Mouse (Mus musculus) embryonic facial prominence, embryonic 13.5 days (tissue): ENCODE measurements at regions not wholly inside any gene's neighbourhood (a gene's known extent, or its start where the extent isn't known, plus 50 kb on each side); places are given as distances from the start of the nearest gene placed in this dataset.

ENCODE experiments used
- ATAC-seq: fragments of 200-750 bp; cut with Nextera tagmentation; 2 replicates; pipeline ENCODE4 v1.8.0; 2017; ENCODE audit warnings: low read depth; ENCODE audit not compliant: insufficient number of reproducible peaks, insufficient read depth, low FRiP score, low TSS enrichment
- H3K27ac ChIP-seq: fragments of 300-500 bp; sonication (generic); 2 replicates; pipeline ENCODE4 v1.5.1; 2015; ENCODE audit warnings: moderate library complexity, mild to moderate bottlenecking, inconsistent platforms
- H3K27me3 ChIP-seq: fragments of 300-500 bp; sonication (generic); 2 replicates; pipeline ENCODE4 v1.6.1; 2015; ENCODE audit warnings: mild to moderate bottlenecking, inconsistent platforms
- H3K36me3 ChIP-seq: fragments of 300-500 bp; sonication (generic); 2 replicates; pipeline ENCODE4 v1.6.1; 2015; ENCODE audit warnings: mild to moderate bottlenecking, inconsistent platforms
- H3K4me1 ChIP-seq: fragments of 300-500 bp; sonication (generic); 2 replicates; pipeline ENCODE4 v1.6.1; 2015; ENCODE audit warnings: inconsistent platforms
- H3K4me2 ChIP-seq: fragments of 300-500 bp; sonication (generic); 2 replicates; pipeline ENCODE4 v1.6.1; 2015; ENCODE audit warnings: moderate library complexity, mild to moderate bottlenecking, inconsistent platforms
- H3K4me3 ChIP-seq: fragments of 300-500 bp; sonication (generic); 2 replicates; pipeline ENCODE4 v1.5.1; 2015; ENCODE audit warnings: mild to moderate bottlenecking, inconsistent platforms
- H3K9ac ChIP-seq: fragments of 300-500 bp; sonication (generic); 2 replicates; pipeline ENCODE4 v1.6.1; 2015; ENCODE audit warnings: mild to moderate bottlenecking, inconsistent platforms
- H3K9me3 ChIP-seq: fragments of 300-500 bp; sonication (generic); 2 replicates; pipeline ENCODE4 v1.6.1; 2016; ENCODE audit warnings: inconsistent platforms
- WGBS: fragments of 180-500 bp; shearing (Covaris S2); methylation state at CpG from one replicate; pipeline ENCODE4 v1.1.7; 2015; ENCODE audit warnings: mixed read lengths; 5-methylcytosine and 5-hydroxymethylcytosine counted together

GRCm38 (mm10) chr9:115660371-115660770 lies 248.9 kb upstream of the Gadl1 start:
- Histone ChIP-seq H3K9ac (no peak overlapping the region), H3K4me2 (no peak overlapping the region), H3K9me3 (no peaks in the 10 kb centered on the region), H3K27me3 (no peaks in the 10 kb centered on the region), H3K4me3 (no peak overlapping the region), H3K27ac (no peak overlapping the region), H3K4me1 (peaks cover 8% of the 10 kb centered on the region; the same call in 1 of the 2 replicates), H3K36me3 (no peaks in the 10 kb centered on the region)
- 100% methylated on average over 1 of the region's 1 CpGs for WGBS
- no peak for ATAC-seq

GRCm38 (mm10) chr9:115661834-115662425 lies 247.3 kb upstream of the Gadl1 start:
- no peaks in the 10 kb centered on the region for H3K9me3 ChIP-seq
- H3K27ac ChIP-seq = no peak overlapping the region
- H3K9ac ChIP-seq = no peak overlapping the region
- no peak overlapping the region for H3K4me3 ChIP-seq
- peaks cover 3% of the 10 kb centered on the region; the same call in 1 of the 2 replicates for H3K4me1 ChIP-seq
- no peak for ATAC-seq
- WGBS = 40% methylated on average over 5 of the region's 5 CpGs
- H3K36me3 ChIP-seq = no peaks in the 10 kb centered on the region
- no peak overlapping the region for H3K4me2 ChIP-seq
- H3K27me3 ChIP-seq = no peaks in the 10 kb centered on the region

DNA sequence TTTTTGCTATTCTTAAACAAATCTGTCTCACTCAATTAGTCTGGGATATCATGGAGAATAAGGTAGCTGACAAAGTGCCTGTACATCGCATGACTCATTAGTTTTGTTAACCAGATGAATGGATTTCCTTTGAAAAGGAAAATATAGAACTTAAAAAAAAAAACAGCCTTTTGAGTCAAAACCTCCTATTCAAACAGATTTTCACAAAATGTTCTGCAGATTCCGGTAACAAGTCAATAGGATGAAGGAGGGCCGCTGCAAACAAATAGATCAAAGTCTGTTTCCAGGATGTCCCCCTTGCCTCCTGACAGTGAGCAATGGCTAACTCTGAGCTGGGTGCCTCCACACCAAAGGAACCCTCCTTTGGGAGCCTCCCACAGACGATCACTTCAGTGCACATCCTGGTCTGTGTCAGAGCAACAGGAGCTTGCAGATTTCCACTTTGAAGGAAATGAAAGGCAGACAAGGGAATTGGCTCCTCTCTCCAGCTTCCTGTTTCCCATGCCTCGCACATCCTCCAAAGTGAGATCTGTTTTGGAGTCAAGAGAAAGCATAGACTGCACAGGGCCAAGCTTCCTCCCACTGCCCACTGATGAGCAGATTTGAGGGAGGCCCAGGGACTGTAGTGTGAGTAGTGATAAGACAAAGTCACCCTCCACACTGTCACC lies 243.8 kb upstream of the Gadl1 start:
- no peak for ATAC-seq
- no peaks in the 10 kb centered on the region for H3K4me1 ChIP-seq
- no peaks in the 10 kb centered on the region for H3K9me3 ChIP-seq
- H3K4me2 ChIP-seq = no peak overlapping the region
- H3K27me3 ChIP-seq = no peaks in the 10 kb centered on the region
- H3K36me3 ChIP-seq = no peaks in the 10 kb centered on the region
- peak overlapping the region; percentile 9; the same call in 1 of the 2 replicates for H3K27ac ChIP-seq
- H3K9ac ChIP-seq = no peak overlapping the region
- WGBS = 56% methylated on average over 5 of the region's 5 CpGs
- H3K4me3 ChIP-seq = no peak overlapping the region

GRCm38 (mm10) chr9:115666530-115666929 lies 242.7 kb upstream of the Gadl1 start:
- Histone ChIP-seq H3K9me3 (no peaks in the 10 kb centered on the region), H3K4me1 (no peaks in the 10 kb centered on the region), H3K27ac (no peak overlapping the region), H3K4me2 (no peak overlapping the region), H3K27me3 (no peaks in the 10 kb centered on the region), H3K36me3 (no peaks in the 10 kb centered on the region), H3K4me3 (no peak overlapping the region), H3K9ac (no peak overlapping the region)
- no peak for ATAC-seq
- WGBS = 76% methylated on average over 3 of the region's 3 CpGs

DNA sequence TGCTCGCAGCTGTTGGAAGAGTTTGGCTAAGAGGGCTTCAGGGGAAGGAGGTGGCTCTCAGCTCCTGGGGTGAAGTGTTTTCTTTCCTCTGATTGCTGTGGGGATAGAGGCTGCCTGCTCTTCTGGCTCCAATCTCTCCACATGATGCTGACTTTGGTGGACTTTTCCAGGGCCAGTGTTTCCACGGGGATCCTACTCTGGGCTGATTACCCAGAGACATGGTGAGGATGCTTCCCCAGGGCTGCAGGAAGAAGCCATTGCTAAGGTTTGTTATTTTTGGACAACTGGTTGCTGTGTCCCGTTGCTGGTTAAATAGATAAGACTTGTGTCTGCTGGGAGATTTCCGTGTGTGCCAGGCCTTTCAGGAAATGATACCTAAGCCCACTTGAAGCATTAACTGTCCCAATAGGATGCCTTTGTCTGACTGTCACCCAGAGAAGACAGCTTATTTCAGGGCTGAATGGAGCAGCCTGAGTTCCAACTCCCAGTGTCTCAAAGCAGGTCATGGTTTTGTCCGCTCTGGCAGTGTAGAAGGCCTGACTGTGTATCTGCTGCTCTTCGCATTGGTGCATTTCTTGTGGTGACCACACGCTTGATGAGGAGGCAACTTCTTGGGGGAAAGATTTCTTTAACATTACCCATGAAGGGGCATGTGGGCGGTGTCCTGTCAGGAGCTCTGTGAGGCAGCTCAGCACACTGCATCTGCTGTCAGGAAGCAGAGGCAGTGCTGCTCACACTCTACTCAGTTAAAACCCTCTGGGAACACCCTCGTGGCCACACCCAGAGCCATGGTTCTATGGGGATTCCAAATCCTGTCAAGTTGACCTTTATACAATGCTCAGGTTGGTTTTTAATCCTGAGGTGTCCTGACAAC lies 228.3 kb upstream of the Gadl1 start:
- H3K27ac ChIP-seq = no peak overlapping the region

DNA sequence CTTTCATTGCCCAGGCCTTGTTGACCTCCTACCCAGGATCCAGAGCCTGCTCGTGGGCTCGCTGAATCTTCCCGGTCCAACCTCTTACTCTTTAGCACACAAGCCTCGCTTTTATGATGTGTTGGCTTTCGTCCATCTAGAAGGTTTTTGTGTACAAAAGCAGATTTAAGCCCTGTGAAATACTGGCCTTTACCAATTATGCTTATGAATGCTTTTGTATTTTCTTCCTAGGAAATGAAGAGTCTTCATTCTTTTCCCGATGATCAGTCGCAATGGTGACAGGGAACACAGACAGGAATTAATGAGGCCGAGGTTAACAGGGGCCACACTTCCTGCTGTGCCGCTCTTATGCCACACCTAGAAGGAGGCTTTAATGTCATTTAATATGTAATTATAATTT lies 227.4 kb upstream of the Gadl1 start:
- WGBS = 81% methylated on average over 9 of the region's 9 CpGs
- ATAC-seq = no peak
- Histone ChIP-seq H3K36me3 (no peaks in the 10 kb centered on the region), H3K27ac (no peak overlapping the region), H3K4me3 (no peak overlapping the region), H3K27me3 (no peaks in the 10 kb centered on the region), H3K4me2 (no peak overlapping the region), H3K4me1 (no peaks in the 10 kb centered on the region), H3K9me3 (no peaks in the 10 kb centered on the region), H3K9ac (no peak overlapping the region)

More for the DNA sequence above, 228.3 kb upstream of the Gadl1 start:
- no peak overlapping the region for H3K4me2 ChIP-seq
- WGBS = 68% methylated on average over 9 of the region's 9 CpGs
- no peak for ATAC-seq
- H3K9ac ChIP-seq = no peak overlapping the region
- no peaks in the 10 kb centered on the region for H3K9me3 ChIP-seq
- no peak overlapping the region for H3K4me3 ChIP-seq
- H3K4me1 ChIP-seq = no peaks in the 10 kb centered on the region
- no peaks in the 10 kb centered on the region for H3K36me3 ChIP-seq
- no peaks in the 10 kb centered on the region for H3K27me3 ChIP-seq

DNA sequence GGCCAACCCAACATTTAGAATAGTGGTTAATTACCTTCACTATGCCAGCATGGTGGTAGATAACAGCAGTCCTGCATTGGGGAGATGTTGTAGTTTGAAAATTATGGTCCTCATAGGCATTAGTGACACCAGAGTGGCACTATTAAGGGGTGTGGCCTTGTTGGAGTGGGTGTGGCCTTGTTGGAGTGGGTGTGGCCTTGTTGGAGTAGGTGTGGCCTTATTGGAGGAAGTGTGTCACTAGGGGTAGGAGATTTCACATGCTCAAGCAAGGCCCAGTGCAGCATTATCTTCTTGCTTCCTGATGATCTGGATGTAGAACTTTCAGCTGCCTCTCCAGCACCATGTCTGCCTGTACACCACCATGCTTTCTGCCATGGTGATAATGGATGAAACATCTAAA lies 225.3 kb upstream of the Gadl1 start:
- Histone ChIP-seq H3K27ac (no peak overlapping the region), H3K36me3 (no peaks in the 10 kb centered on the region), H3K4me1 (no peaks in the 10 kb centered on the region), H3K4me2 (no peak overlapping the region), H3K27me3 (no peaks in the 10 kb centered on the region), H3K9ac (no peak overlapping the region), H3K9me3 (no peaks in the 10 kb centered on the region), H3K4me3 (no peak overlapping the region)
- no peak for ATAC-seq

GRCm38 (mm10) chr9:115686605-115687004 lies 222.7 kb upstream of the Gadl1 start:
- Histone ChIP-seq H3K27me3 (no peaks in the 10 kb centered on the region), H3K9me3 (no peaks in the 10 kb centered on the region), H3K4me1 (peaks cover 8% of the 10 kb centered on the region), H3K4me3 (no peak overlapping the region), H3K9ac (no peak overlapping the region), H3K36me3 (no peaks in the 10 kb centered on the region), H3K4me2 (no peak overlapping the region), H3K27ac (no peak overlapping the region)
- 86% methylated on average over 5 of the region's 5 CpGs for WGBS
- no peak for ATAC-seq

DNA sequence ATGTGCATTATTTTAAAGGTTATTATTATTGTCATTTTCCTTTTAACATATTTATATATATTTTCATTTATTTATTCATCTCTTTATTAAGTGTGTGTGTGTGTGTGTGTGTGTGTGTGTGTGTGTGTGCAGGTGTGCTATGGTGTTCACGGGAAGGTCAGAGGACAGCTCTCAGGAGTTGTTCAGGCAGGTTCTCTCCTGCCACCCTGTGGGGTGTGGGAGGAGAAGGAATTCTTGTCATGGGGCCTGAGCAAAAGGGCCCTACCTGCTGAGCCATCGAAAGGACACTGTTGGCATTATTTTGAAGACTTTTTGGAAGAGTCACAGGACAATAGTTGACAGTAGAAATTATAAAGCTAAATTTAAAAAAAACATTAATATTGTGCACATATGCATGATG lies 216.4 kb upstream of the Gadl1 start:
- no peak for ATAC-seq
- no peak overlapping the region for H3K27ac ChIP-seq
- no peak overlapping the region for H3K9ac ChIP-seq
- no peaks in the 10 kb centered on the region for H3K9me3 ChIP-seq
- no peaks in the 10 kb centered on the region for H3K36me3 ChIP-seq
- no peak overlapping the region for H3K4me2 ChIP-seq
- H3K27me3 ChIP-seq = no peaks in the 10 kb centered on the region
- H3K4me1 ChIP-seq = peaks cover 8% of the 10 kb centered on the region
- 53% methylated on average over 2 of the region's 2 CpGs for WGBS
- no peak overlapping the region for H3K4me3 ChIP-seq

DNA sequence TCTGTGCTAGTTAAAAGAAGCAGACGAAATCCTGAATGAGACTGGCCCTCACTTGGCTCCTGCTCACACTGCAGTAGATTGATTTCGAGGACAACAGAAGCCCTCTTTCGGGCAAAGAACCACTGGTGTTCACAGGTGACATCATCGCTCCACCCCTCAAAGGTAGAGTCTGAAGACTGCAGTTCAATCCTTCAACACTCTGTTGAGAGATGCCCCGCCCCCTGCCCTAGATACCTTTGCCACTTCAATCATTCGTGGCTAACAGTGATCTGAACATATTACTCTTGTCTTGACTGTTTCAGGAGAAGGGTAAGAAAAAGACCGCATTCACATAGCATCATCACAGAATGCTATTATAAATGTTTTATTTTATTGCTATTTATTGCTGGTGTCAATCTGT lies 205.5 kb upstream of the Gadl1 start:
- no peak overlapping the region for H3K9ac ChIP-seq
- H3K36me3 ChIP-seq = no peaks in the 10 kb centered on the region
- WGBS = 88% methylated on average over 7 of the region's 7 CpGs
- no peak overlapping the region for H3K27ac ChIP-seq
- H3K27me3 ChIP-seq = no peaks in the 10 kb centered on the region
- H3K4me1 ChIP-seq = no peaks in the 10 kb centered on the region
- no peak for ATAC-seq
- H3K9me3 ChIP-seq = no peaks in the 10 kb centered on the region
- H3K4me2 ChIP-seq = no peak overlapping the region
- no peak overlapping the region for H3K4me3 ChIP-seq

DNA sequence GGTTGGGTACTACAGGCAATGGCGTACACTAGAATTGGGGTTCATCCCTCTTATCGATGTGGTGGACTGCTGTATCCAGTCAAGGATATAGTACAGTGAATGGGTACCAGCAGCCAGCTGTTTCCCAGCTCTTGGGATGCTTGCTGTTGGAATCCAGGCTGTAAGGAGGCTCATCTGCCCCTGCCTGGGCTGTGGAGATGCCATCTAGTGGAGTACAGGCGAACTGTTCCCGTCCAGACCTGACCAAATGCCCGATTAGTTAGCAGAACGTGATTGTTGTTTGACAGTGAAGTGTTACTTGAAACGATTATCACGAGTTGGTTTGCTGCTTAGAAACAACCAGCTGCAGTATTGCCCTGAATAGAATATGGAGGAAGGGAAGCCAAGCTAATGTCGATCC lies 205.0 kb upstream of the Gadl1 start:
- no peaks in the 10 kb centered on the region for H3K27me3 ChIP-seq
- H3K27ac ChIP-seq = no peak overlapping the region
- no peak overlapping the region for H3K4me3 ChIP-seq
- no peaks in the 10 kb centered on the region for H3K36me3 ChIP-seq
- no peak overlapping the region for H3K9ac ChIP-seq
- no peak overlapping the region for H3K4me2 ChIP-seq
- no peak for ATAC-seq
- H3K9me3 ChIP-seq = no peaks in the 10 kb centered on the region
- no peaks in the 10 kb centered on the region for H3K4me1 ChIP-seq
- WGBS = 36% methylated on average over 9 of the region's 9 CpGs

DNA sequence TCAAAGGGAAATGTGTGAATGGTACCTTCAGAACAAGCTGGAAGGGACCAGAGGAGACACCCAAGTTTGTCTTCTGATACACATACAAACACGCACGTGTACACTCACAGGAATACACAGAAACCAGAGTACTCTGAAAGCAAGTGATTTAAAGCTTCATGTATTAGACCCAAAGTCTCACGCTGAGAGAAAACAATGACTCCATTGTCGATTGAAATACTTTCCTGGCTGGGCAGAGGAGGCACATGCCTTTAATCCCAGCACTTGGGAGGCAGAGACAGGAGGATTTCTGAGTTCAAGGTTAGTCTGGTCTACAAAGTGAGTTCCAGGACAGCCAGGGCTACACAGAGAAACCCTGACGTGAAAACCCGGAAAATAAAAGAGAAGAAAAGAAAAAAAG lies 203.5 kb upstream of the Gadl1 start:
- H3K9ac ChIP-seq = no peak overlapping the region
- no peak for ATAC-seq
- no peak overlapping the region for H3K4me2 ChIP-seq
- no peak overlapping the region for H3K27ac ChIP-seq
- H3K36me3 ChIP-seq = no peaks in the 10 kb centered on the region
- H3K4me1 ChIP-seq = no peaks in the 10 kb centered on the region
- H3K4me3 ChIP-seq = no peak overlapping the region
- H3K27me3 ChIP-seq = no peaks in the 10 kb centered on the region
- no peaks in the 10 kb centered on the region for H3K9me3 ChIP-seq
- WGBS = 84% methylated on average over 6 of the region's 6 CpGs
